Mouse (Mus musculus) kidney, adult 2 months (tissue): ENCODE results near the gene Ralgapa2. TPM values are rescaled to one million over a fixed set of nuclear protein-coding genes. Genes with fewer than 3 reads are reported as not detected.

Experiments
- DNase-seq: peaks from one replicate; pipeline ENCODE4 v3.0.0; 2021
- H3K27ac ChIP-seq: fragments of 200-500 bp; 2 replicates; pipeline ENCODE4 v1.5.1; 2012; ENCODE audit warnings: low read depth, low read length, control low read depth, inconsistent platforms; ENCODE audit not compliant: insufficient read depth
- H3K27me3 ChIP-seq: fragments of 200-500 bp; replicated peaks from 2 replicates; pipeline ENCODE4 v1.6.1; 2012; ENCODE audit warnings: mild to moderate bottlenecking, moderate library complexity, low read length, inconsistent platforms; ENCODE audit not compliant: control insufficient read depth, insufficient read depth
- H3K36me3 ChIP-seq: fragments of 200-500 bp; 2 replicates; pipeline ENCODE4 v1.6.1; 2012; ENCODE audit warnings: mild to moderate bottlenecking, moderate library complexity, low read length, inconsistent platforms; ENCODE audit not compliant: control insufficient read depth, insufficient read depth
- H3K4me1 ChIP-seq: fragments of 200-500 bp; 2 replicates; pipeline ENCODE4 v1.6.1; 2011; ENCODE audit warnings: low read length; ENCODE audit not compliant: control insufficient read depth, insufficient read depth
- H3K4me3 ChIP-seq: fragments of 200-500 bp; 2 replicates; pipeline ENCODE4 v1.5.1; 2011; ENCODE audit warnings: mild to moderate bottlenecking, low read depth, low read length, control low read depth; ENCODE audit not compliant: insufficient read depth
- CTCF ChIP-seq: fragments of 200-500 bp; conservative IDR thresholded peaks from 2 replicates; pipeline ENCODE4 v1.5.1; 2011; ENCODE audit warnings: low read depth, mild to moderate bottlenecking, control low read depth, low read length, moderate library complexity, mixed read lengths; ENCODE audit not compliant: insufficient read depth, insufficient read length
- POLR2A ChIP-seq: fragments of 200-500 bp; IDR thresholded peaks from one replicate; pipeline ENCODE4 v1.6.1; 2011; ENCODE audit warnings: low read depth, low read length, control low read depth
- WGBS: fragments of 180-500 bp; shearing (Covaris S2); methylation state at CpG from one replicate; pipeline ENCODE4 v1.1.7; 2018; 5-methylcytosine and 5-hydroxymethylcytosine counted together
- polyA plus RNA-seq: library from polyadenylated mRNA; depleted of rRNA; stranded (reverse); fragments of >200 nt; gene quantifications from 2 replicates; pipeline ENCODE4 v1.2.3, GENCODE M21; 2012

Ralgapa2 gene
- polyA plus RNA-seq, 1 experiment, result 15.8 TPM

- DNase-seq, result no peak
- WGBS, result 83% methylated on average over 1 of the region's 1 CpGs
- no peak overlapping the region for H3K27ac ChIP-seq
- TF ChIP-seq POLR2A (no peak), CTCF (no peak)
- H3K27me3 ChIP-seq, result no peaks in the 10 kb centered on the region
- peaks cover 6% of the 10 kb centered on the region for H3K36me3 ChIP-seq
- H3K4me3 ChIP-seq, result no peak overlapping the region
- H3K4me1 ChIP-seq, result no peaks in the 10 kb centered on the region
Measured at GRCm38 (mm10) chr2:146337540-146337939, 174.6 kb downstream of the Ralgapa2 start.

- Histone ChIP-seq H3K4me1 (peaks cover 12% of the 10 kb centered on the region), H3K36me3 (peaks cover 3% of the 10 kb centered on the region; the same call in 1 of the 2 replicates), H3K27ac (no peak overlapping the region), H3K4me3 (no peak overlapping the region), H3K27me3 (no peaks in the 10 kb centered on the region)
- WGBS, result 89% methylated on average over 5 of the region's 5 CpGs
- no peak for TF ChIP-seq POLR2A
- no peak for TF ChIP-seq CTCF
- no peak for DNase-seq
Measured at GRCm38 (mm10) chr2:146331894-146332476, 180.2 kb downstream of the Ralgapa2 start.

GRCm38 (mm10) chr2:146330772-146331281, 181.3 kb downstream of the Ralgapa2 start:
- WGBS, result 35% methylated on average over 8 of the region's 8 CpGs
- Histone ChIP-seq H3K4me1 (peaks cover 12% of the 10 kb centered on the region), H3K4me3 (no peak overlapping the region), H3K36me3 (peaks cover 3% of the 10 kb centered on the region; the same call in 1 of the 2 replicates), H3K27me3 (no peaks in the 10 kb centered on the region), H3K27ac (0 out of 2 replicates have a peak overlapping the region, but pooled peaks have one; percentile 22)
- DNase-seq, result peak; percentile 56
- TF ChIP-seq CTCF, result no peak

GRCm38 (mm10) chr2:146330101-146330500, 182.0 kb downstream of the Ralgapa2 start:
- WGBS, result 48% methylated on average over 1 of the region's 1 CpGs
- no peak for TF ChIP-seq POLR2A
- no peak for TF ChIP-seq CTCF
- H3K27ac ChIP-seq, result no peak overlapping the region
- H3K4me3 ChIP-seq, result no peak overlapping the region
- peaks cover 12% of the 10 kb centered on the region for H3K4me1 ChIP-seq
- peaks cover 3% of the 10 kb centered on the region; the same call in 1 of the 2 replicates for H3K36me3 ChIP-seq
- H3K27me3 ChIP-seq, result no peaks in the 10 kb centered on the region
- DNase-seq, result peak; percentile 62

- H3K27me3 ChIP-seq, result no peaks in the 10 kb centered on the region
- no peak overlapping the region for H3K27ac ChIP-seq
- no peak overlapping the region for H3K4me3 ChIP-seq
- no peak for DNase-seq
- 98% methylated on average over 1 of the region's 1 CpGs for WGBS
- peaks cover 12% of the 10 kb centered on the region for H3K4me1 ChIP-seq
- no peak for TF ChIP-seq POLR2A
- TF ChIP-seq CTCF, result no peak
- no peaks in the 10 kb centered on the region for H3K36me3 ChIP-seq
Measured at GRCm38 (mm10) chr2:146326654-146327053, 185.5 kb downstream of the Ralgapa2 start.

GRCm38 (mm10) chr2:146324907-146325715, 187.0 kb downstream of the Ralgapa2 start:
- peak; percentile 54 for DNase-seq
- Histone ChIP-seq H3K4me1 (peaks cover 6% of the 10 kb centered on the region), H3K36me3 (no peaks in the 10 kb centered on the region), H3K4me3 (no peak overlapping the region), H3K27me3 (no peaks in the 10 kb centered on the region), H3K27ac (no peak overlapping the region)
- no peak for TF ChIP-seq CTCF
- no peak for TF ChIP-seq POLR2A
- 75% methylated on average over 15 of the region's 15 CpGs for WGBS
